Mouse (Mus musculus): Measurements from ENCODE around the gene Rasgrp3. TPM values are rescaled to one million over a fixed set of nuclear protein-coding genes. Genes with fewer than 3 reads are reported as not detected.

Rasgrp3 gene
- polyA plus RNA-seq, 1 experiment from 2014 or later, result 6.0 TPM

DNA sequence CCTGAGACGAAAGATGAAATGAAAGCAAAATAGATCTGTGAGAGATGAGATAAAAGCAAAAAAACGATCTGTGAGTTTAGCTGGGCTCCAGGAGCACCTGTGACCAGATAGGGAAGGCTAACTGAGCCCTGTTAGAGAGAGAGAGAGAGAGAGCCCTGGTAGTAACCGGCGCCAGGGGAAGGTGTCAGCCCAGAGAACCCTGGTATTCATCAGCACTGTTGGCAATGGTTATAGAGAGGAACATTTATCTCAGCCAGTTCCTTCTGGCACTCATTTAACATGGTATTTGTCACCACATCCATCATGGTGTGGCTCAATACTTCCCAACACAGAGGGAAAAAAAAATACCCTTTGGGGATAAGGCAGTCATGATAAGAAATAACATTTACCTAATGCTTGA, 80.9 kb downstream of the Rasgrp3 start:
- Histone ChIP-seq H3K27me3 (replicated peaks; ENCODE audit: low read depth, poor library complexity, severe bottlenecking) (no peaks in the 10 kb centered on the region), H3K4me3 (no peak overlapping the region), H3K36me3 (replicated peaks) (no peaks in the 10 kb centered on the region), H3K4me1 (peaks cover 3% of the 10 kb centered on the region; the same call in 1 of the 2 replicates), H3K9me3 (no peaks in the 10 kb centered on the region), H3K27ac (replicated peaks) (no peak overlapping the region)
- WGBS, result 83% methylated on average over 4 of the region's 4 CpGs
- no peak for DNase-seq (ENCODE audit: low spot score)

DNA sequence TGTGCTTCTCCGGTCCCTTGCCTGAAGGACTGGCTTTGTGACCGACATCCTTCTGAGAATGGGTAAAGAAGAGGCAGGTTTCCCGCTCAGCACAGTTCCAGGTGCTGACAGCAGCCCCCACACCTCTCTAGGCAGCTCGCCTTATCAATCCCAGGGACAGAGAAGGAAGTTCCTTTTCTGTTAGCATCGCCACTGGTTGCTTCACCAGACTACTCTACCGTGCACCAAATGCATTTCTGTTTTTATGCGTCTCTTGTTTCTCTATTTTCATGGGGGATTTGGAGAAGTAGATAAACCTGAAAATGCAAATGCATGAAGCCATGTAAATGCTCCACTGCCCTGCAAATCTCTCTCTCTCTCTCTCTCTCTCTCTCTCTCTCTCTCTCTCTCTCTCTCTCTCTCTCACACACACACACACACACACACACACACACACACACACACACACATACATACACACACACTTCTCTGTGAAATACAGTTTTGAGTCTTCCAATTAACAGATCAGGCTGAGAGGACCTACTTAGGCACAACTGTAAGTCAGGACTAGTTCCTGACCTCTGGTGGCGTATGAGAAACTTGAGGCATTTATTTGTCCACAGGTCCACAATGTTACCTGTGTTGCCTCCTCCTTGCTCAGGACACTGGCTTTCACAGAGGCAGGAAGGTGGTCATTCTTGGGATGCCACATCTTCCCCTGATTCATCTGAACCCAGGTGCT, 82.6 kb downstream of the Rasgrp3 start:
- WGBS, result 55% methylated on average over 8 of the region's 8 CpGs
- peaks cover 8% of the 10 kb centered on the region; the same call in 1 of the 2 replicates for H3K4me1 ChIP-seq
- no peaks in the 10 kb centered on the region for H3K27me3 ChIP-seq (replicated peaks; ENCODE audit: low read depth, poor library complexity, severe bottlenecking)
- no peaks in the 10 kb centered on the region for H3K36me3 ChIP-seq (replicated peaks)
- no peak for DNase-seq (ENCODE audit: low spot score)
- H3K27ac ChIP-seq (replicated peaks), result no peak overlapping the region
- no peaks in the 10 kb centered on the region for H3K9me3 ChIP-seq
- H3K4me3 ChIP-seq, result no peak overlapping the region

DNA sequence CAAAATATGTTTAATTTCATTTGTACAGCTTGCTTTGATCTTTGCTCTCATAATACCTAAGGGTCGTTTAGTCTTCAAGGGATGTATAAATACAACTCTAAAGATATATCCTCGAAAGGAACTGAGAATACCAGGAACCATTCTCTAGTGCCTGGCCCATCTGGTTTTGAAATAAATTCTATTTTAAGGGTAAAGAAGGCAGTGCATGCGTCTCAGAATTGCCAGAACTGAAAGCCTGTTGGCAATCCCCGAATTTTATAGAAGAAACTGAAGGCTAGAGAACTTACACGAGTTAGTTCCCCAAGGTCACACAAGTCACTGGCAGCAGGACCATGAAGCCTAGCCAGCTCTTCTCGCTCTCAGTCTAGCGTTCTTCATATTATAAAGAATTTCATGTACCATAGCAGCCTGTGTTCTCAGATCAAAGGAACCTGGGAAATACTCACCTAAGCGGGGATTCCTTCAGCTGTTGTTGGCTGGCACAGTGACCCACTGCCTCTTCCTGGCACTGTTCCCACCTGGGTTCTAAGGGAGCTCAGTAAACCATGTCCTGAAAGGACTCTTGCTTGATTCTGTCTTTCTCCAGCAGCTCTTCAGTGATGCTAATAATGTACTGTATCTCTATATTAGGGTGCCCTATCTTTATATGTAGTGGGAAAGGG, 83.7 kb downstream of the Rasgrp3 start:
- H3K36me3 ChIP-seq (replicated peaks), result no peaks in the 10 kb centered on the region
- no peak for DNase-seq (ENCODE audit: low spot score)
- WGBS, result 87% methylated on average over 8 of the region's 8 CpGs
- peaks cover 11% of the 10 kb centered on the region; the same call in 1 of the 2 replicates for H3K4me1 ChIP-seq
- H3K27ac ChIP-seq (replicated peaks), result no peak overlapping the region
- no peaks in the 10 kb centered on the region for H3K27me3 ChIP-seq (replicated peaks; ENCODE audit: low read depth, poor library complexity, severe bottlenecking)
- H3K9me3 ChIP-seq, result no peaks in the 10 kb centered on the region
- H3K4me3 ChIP-seq, result no peak overlapping the region

DNA sequence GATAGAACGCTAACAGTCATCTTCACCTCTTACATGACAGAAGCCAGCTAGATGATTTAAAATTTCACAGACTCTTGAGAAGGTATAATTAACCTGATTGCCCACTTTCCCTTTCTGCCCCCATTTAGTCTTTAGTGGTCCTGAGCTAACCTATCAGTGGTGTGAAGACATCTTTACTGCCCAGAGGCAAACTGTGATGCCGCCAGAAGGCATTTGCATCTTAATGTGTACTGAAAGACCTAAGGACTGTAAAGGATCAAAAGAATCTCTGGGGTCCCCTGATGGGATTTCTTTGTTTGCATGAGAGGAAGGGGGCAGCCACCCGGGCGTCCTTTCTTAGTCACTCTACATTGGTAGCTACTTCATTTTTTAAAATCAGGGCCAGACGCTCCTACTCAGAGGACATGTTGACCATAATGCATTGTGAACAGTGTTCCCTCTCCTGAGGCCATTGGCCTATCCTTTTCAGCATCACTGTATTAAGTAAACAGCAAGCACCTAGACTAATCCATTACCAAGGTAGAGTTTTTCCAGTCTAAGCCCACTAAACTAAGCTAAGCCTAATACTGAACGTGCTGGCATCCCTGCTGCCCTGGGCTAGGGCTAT, 85.6 kb downstream of the Rasgrp3 start:
- DNase-seq (ENCODE audit: low spot score), result no peak
- H3K4me3 ChIP-seq, result no peak overlapping the region
- H3K36me3 ChIP-seq (replicated peaks), result no peaks in the 10 kb centered on the region
- H3K9me3 ChIP-seq, result no peaks in the 10 kb centered on the region
- no peak overlapping the region for H3K27ac ChIP-seq (replicated peaks)
- WGBS, result 21% methylated on average over 6 of the region's 6 CpGs
- H3K27me3 ChIP-seq (replicated peaks; ENCODE audit: low read depth, poor library complexity, severe bottlenecking), result no peaks in the 10 kb centered on the region
- H3K4me1 ChIP-seq, result peaks cover 12% of the 10 kb centered on the region; the same call in 1 of the 2 replicates

DNA sequence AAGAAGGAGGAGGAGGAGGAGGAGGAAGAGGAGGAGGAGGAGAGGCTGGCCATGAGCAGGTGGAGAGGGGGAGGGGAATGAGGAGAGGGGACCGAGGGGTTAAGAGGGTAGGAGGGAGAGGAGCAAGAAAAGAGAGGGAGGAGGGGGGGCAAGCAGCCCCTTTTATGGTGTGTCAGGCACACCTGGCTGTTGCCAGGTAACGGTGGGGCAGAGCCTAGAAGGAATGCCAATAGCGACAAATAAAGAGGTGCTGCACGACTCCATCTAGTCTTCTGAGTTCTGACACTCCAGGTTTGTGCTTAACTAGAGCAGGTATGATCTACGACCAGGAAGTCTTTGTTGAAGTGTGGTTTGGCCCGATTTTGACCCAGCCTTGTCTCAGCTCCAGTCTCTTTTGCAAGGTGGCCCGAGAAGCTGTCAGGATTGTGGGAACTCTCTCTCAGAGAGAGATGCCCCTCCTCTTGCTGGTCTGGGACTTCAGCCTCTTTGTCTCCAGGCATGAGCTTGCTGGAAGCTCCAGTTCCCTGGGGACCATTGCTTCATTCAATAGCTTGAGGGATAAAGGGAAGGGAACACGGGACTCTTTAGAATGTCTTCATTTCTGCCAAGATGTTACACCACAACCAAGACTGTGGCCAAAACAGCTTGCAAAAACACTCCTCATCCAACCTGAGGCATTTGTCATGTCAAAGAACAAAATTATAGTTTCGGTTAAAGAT, 86.8 kb downstream of the Rasgrp3 start:
- Histone ChIP-seq H3K9me3 (no peaks in the 10 kb centered on the region), H3K27me3 (replicated peaks; ENCODE audit: low read depth, poor library complexity, severe bottlenecking) (no peaks in the 10 kb centered on the region), H3K27ac (replicated peaks) (no peak overlapping the region), H3K4me3 (no peak overlapping the region), H3K4me1 (peaks cover 12% of the 10 kb centered on the region; the same call in 1 of the 2 replicates), H3K36me3 (replicated peaks) (no peaks in the 10 kb centered on the region)
- 26% methylated on average over 9 of the region's 9 CpGs for WGBS
- DNase-seq (ENCODE audit: low spot score), result no peak

DNA sequence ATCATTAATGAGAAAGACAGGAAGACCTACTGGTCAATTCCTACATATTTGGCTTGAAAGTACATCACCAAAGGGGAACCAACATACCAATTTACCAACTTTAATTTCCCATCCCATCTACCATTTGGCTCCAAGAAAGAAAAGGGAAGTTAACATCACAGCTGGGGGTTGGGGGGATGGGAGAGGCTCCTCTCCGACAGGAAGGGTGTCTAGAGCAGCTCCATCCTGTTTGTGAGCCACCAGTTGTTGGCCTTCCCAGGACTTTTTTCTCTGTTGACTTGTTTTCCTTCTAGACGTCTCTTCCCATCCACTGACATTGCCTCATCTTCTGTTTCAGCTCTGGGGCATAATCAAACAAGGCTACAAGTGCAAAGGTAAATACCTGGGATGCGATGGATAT, 88.1 kb downstream of the Rasgrp3 start:
- Histone ChIP-seq H3K27me3 (replicated peaks; ENCODE audit: low read depth, poor library complexity, severe bottlenecking) (no peaks in the 10 kb centered on the region), H3K9me3 (no peaks in the 10 kb centered on the region), H3K27ac (replicated peaks) (no peak overlapping the region), H3K4me1 (peaks cover 12% of the 10 kb centered on the region; the same call in 1 of the 2 replicates), H3K36me3 (replicated peaks) (no peaks in the 10 kb centered on the region), H3K4me3 (no peak overlapping the region)
- 57% methylated on average over 3 of the region's 3 CpGs for WGBS
- DNase-seq (ENCODE audit: low spot score), result no peak

DNA sequence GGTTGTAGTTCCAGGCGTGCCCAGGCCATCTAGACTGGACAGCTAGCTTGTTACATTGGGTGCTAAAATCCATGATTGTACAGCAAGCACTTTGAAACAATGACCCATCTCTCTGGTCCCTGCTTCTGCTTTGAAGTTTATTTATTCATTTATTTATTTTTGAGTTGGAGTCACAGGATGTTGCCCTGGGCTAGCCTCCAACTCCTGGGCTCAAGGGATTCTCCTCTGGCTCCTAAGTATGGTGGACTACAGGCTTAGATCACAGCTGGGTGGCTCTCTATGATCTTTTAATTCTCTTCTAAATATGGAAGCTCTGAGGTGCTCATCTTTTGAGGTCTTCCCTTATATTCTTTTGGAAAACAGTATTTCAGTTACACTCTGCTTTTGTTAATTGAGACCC, 90.7 kb downstream of the Rasgrp3 start:
- H3K9me3 ChIP-seq, result no peaks in the 10 kb centered on the region
- DNase-seq (ENCODE audit: low spot score), result no peak
- 80% methylated on average over 1 of the region's 1 CpGs for WGBS
- H3K27ac ChIP-seq (replicated peaks), result no peak overlapping the region
- H3K4me3 ChIP-seq, result no peak overlapping the region
- peaks cover 9% of the 10 kb centered on the region; the same call in 1 of the 2 replicates for H3K4me1 ChIP-seq
- H3K36me3 ChIP-seq (replicated peaks), result peaks cover 6% of the 10 kb centered on the region
- H3K27me3 ChIP-seq (replicated peaks; ENCODE audit: low read depth, poor library complexity, severe bottlenecking), result no peaks in the 10 kb centered on the region

DNA sequence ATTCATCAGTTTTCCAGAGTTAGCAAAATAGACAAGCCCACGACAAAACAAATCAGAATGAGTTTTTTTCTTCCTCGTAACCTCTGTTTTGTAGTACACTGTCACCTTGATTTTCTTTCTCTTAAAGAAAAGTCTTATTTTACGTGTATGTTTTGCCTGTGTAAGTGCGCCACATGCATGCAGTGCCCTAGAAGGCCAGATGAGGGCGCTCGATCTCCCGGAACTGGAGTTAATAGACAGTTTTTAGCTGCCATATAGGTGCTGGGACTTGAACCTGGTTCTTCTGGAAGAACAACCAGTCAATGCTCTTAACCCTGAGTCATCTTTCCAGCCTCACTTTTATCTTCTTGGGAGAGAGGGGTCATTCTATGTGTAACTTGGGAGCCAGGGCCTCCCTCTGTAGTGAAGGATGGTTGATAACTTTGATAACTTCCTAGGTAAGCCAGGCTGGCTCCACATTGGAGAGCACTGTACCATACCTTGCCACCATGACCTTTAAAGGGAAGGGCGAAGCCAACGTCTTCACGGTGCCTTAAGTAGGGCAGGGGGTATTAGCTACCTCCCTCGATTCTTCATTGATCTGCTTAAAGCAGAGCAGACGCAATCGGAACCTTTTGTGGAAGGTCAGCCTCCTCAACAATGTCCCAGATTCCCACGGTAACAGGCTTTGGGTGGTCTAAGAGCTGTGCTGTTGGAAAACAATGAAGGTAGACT, 93.7 kb downstream of the Rasgrp3 start:
- Histone ChIP-seq H3K27ac (replicated peaks) (no peak overlapping the region), H3K27me3 (replicated peaks; ENCODE audit: low read depth, poor library complexity, severe bottlenecking) (no peaks in the 10 kb centered on the region), H3K4me3 (no peak overlapping the region), H3K36me3 (replicated peaks) (peaks cover 6% of the 10 kb centered on the region), H3K9me3 (no peaks in the 10 kb centered on the region), H3K4me1 (peaks cover 3% of the 10 kb centered on the region)
- 93% methylated on average over 14 of the region's 14 CpGs for WGBS
- no peak for DNase-seq (ENCODE audit: low spot score)

DNA sequence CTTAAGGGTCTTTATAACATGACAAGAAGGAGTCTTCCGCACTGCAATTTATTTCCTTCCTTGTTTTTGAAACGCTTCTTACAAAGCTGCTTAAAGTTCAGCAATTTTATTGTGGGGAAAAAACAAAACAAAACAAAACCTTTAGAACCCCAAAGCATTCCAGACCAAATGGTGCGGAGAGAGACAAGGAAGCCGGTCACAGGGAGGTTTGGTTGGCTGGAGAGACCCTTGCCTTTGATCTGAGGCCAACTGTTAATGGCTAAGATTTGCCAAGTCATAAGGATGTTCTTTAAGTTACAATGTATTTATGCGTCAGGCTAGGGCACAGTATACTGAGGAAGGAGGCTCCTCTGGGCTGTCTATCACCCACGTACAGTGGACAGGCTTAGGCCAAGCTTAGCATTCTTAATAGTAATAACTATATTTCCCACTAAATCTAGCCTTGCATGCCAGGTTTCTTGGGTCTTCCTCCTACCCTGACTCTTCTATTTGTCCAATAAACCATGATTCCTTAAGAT, 96.8 kb downstream of the Rasgrp3 start:
- WGBS, result 88% methylated on average over 6 of the region's 6 CpGs
- Histone ChIP-seq H3K27ac (replicated peaks) (no peak overlapping the region), H3K4me3 (no peak overlapping the region), H3K36me3 (replicated peaks) (peaks cover 25% of the 10 kb centered on the region), H3K4me1 (peaks cover 5% of the 10 kb centered on the region), H3K27me3 (replicated peaks; ENCODE audit: low read depth, poor library complexity, severe bottlenecking) (no peaks in the 10 kb centered on the region), H3K9me3 (no peaks in the 10 kb centered on the region)
- DNase-seq (ENCODE audit: low spot score), result no peak

DNA sequence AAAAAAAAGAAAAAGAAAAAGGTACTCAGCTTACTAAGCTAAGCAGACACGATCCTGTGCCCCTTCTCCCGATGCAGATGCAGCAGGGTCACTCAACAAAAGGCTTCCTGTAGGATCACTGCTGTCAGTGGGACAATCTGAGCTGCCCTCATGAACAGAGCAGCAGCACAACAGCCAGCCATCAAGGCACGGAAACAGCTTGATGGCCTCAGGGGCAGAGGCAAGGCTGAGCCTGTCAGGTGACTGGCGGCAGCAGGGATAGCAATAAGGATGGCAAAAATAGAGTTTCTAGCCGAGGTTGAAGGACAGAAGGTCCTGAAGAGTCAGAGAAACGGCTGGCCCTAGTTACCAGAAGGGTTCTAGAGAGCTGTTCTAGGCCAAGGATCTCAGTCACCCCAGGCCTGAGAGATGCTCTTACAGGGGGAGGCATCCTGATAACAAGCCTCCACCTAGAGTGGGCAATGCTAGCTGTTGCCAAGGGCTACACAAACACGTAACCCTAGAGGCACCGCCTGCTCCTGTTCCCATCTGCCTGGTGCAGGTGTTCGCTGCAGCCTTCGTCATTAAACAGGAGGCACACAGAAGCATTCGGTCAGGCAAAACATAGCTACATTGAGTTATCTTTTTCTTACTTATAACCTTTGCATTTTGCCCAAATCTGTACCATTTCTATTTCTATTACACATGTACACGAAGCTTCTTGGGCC, 98.8 kb downstream of the Rasgrp3 start:
- Histone ChIP-seq H3K4me1 (peaks cover 5% of the 10 kb centered on the region), H3K36me3 (replicated peaks) (peaks cover 39% of the 10 kb centered on the region), H3K9me3 (no peaks in the 10 kb centered on the region), H3K4me3 (no peak overlapping the region), H3K27ac (replicated peaks) (no peak overlapping the region), H3K27me3 (replicated peaks; ENCODE audit: low read depth, poor library complexity, severe bottlenecking) (no peaks in the 10 kb centered on the region)
- WGBS, result 59% methylated on average over 12 of the region's 12 CpGs
- DNase-seq (ENCODE audit: low spot score), result peak; percentile 18

DNA sequence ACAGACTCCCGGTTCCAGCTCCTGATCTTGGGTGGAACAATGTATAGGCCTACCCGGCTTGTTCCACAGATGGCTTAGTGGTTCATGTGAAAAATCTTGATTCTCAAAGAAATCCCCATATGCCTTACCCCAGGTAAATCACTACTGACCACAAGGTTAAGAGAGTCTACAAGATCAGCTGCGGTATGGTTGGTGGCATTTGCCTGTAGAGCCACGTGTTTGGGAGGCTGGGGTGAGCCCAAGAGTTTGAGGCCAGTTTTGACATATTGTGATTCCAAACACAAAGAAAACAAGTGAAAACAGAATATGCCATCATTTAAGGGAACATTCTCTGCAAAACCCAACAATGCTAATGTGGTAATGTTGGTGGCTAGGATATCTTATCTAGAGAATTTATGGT, 99.9 kb downstream of the Rasgrp3 start:
- peaks cover 5% of the 10 kb centered on the region for H3K4me1 ChIP-seq
- no peak for DNase-seq (ENCODE audit: low spot score)
- no peak overlapping the region for H3K4me3 ChIP-seq
- H3K9me3 ChIP-seq, result no peaks in the 10 kb centered on the region
- H3K36me3 ChIP-seq (replicated peaks), result peaks cover 42% of the 10 kb centered on the region
- no peak overlapping the region for H3K27ac ChIP-seq (replicated peaks)
- no peaks in the 10 kb centered on the region for H3K27me3 ChIP-seq (replicated peaks; ENCODE audit: low read depth, poor library complexity, severe bottlenecking)
- WGBS, result 93% methylated on average over 4 of the region's 4 CpGs

Data from embryonic facial prominence, embryonic 10.5 days (tissue).